Mouse (Mus musculus) thymus, postnatal 36 days (tissue): Measurements from ENCODE around the gene Abca17.
A peak's percentile ranks its signal among the peaks of the same experiment; 100 is the strongest.

Experiments used
- DNase-seq, 2 experiments: peaks; one replicate each; pipeline ENCODE4 v3.0.0; 2022; ENCODE audit warnings: mixed read lengths in 2 of 2

Abca17 gene

GRCm38 (mm10) chr17:24236479-24236878 is 114.4 kb downstream of the Abca17 start:
- DNase-seq: no peak

GRCm38 (mm10) chr17:24227941-24228340 is 122.9 kb downstream of the Abca17 start:
- DNase-seq: no peak

DNA sequence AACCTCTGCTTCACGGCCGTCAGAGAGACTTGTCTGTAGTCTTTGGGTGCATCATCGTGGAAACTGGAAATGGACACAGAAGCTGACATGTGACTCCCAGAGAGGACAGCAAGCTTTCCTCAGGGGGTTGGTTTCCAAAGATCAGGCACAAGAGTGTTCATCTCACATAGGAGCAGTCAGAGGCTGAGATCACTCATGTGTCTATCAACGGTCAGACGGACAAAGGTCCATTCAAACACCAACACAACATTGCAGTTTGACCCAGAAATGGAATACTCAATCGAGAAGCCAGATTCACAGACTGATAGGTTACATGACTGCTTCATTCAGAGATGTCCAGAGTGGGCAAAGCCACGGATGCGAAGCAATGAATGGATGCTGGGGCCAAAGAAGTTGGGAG is 124.1 kb downstream of the Abca17 start:
- DNase-seq: no peak

- DNase-seq: no peak
Observed at GRCm38 (mm10) chr17:24225851-24226250, 125.0 kb downstream of the Abca17 start.

- no peak for DNase-seq
Observed at GRCm38 (mm10) chr17:24224741-24225140, 126.1 kb downstream of the Abca17 start.

GRCm38 (mm10) chr17:24223513-24223912 is 127.4 kb downstream of the Abca17 start:
- no peak for DNase-seq

DNA sequence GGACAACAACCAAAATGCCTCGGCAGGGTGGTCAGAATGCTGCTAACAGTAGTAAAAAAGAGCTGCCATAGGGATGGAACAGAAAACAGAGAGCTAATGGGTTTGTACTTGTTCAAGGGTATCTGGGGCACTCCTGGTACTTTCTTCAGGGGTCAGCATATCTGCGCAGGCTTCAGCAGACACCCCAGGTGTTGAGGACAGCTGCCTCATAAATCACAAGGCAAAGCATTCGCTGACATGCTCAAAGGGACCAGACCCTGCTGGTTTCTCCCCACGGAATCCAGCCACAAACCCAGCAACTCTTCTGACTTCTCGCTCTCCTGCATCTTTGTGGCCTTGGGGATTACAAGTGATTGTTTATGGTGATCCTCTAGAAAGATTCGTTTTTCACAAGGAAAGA is 128.2 kb downstream of the Abca17 start:
- no peak for DNase-seq

GRCm38 (mm10) chr17:24220435-24221411 is 130.1 kb downstream of the Abca17 start, which contains the start of gene Tedc2:
Gene Tedc2 (minus strand): TSS chr17:24220851.
- DNase-seq: peak; percentile 90 to 92

GRCm38 (mm10) chr17:24216836-24217235 is 134.0 kb downstream of the Abca17 start:
- DNase-seq: no peak
